ENCODE assay signal across 8 mouse cellular contexts in the genomic region with DNA sequence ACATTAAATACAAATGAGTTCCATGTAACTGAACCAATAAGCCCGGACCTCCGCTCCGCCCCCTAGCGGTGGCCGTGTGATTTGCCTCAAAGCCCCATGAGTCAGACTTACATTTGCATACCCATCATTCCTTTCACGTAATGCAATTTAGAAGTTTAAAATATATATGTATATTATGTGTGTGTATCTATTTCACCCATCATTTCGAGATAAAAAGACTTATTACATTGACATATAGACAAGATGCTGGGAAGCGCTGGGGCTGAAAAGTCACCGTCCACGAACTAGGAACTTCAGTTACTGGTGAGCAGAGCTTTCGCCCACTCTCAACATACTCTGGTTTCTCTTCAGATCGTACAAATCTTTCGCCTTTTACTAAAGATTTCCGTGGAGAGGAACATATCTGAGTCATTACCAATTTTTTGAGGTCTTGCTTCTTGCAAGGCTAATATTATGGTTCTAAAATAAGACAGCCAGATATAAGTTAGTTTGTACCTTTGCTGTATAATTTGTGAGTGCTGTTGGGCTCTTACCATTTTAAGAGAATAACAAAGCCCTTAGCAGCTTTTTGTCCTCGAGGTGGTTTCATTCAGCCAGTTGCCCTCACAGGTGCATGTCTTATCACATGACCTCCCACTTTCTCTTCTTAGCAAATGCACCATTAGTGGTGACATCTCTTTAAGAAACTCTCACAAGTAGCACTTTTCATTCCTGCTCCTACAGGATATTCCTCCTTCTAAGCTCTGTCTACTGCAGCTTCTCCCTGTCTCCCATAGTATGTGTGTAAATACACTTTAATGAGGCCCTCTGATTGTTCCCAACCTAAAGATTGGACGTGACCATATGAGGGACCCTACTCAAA. TPM values are rescaled to one million over a fixed set of nuclear protein-coding genes. Genes with fewer than 3 reads are reported as not detected.
DNase-seq lines count a peak whose midpoint lies in the region; ATAC-seq and TF ChIP-seq lines count a peak whose summit lies in the region.

No protein-coding gene starts in this region.

- TF ChIP-seq EP300 in MEL (IDR thresholded peaks at IDR 0.05; ENCODE audit: low read depth in 1 of 2, low read length in 2 of 2) = no peak; a peak in 1 of 4 replicates
- no peak for TF ChIP-seq EP300 in lung, postnatal 0 days (IDR thresholded peaks at IDR 0.05)

- peak overlapping the region; percentile 74 for H3K27ac ChIP-seq in MEL (ENCODE audit: control insufficient read depth, low read depth, low read length)
- H3K27ac ChIP-seq in bone marrow, adult 2 months (ENCODE audit: control insufficient read depth, insufficient read depth, low read depth, low read length, poor library complexity) = no peak overlapping the region
- no peak overlapping the region for H3K27ac ChIP-seq in lung, postnatal 0 days (ENCODE audit: low read length)

- peak overlapping the region; percentile 56 for H3K9ac ChIP-seq in MEL (ENCODE audit: control insufficient read depth, low read depth, low read length, poor library complexity, severe bottlenecking)
- no peak overlapping the region for H3K9ac ChIP-seq in lung, postnatal 0 days (replicated peaks; ENCODE audit: low read depth)

- no peak for TF ChIP-seq RAD21 in MEL (IDR thresholded peaks at IDR 0.05; ENCODE audit: low read depth, low read length)

- no peaks in the 10 kb centered on the region for H3K27me3 ChIP-seq in MEL (ENCODE audit: control insufficient read depth in 1 of 2, insufficient read depth in 2 of 2, low read length in 2 of 2)
- H3K27me3 ChIP-seq in lung, postnatal 0 days (replicated peaks; ENCODE audit: insufficient read depth, low read length) = no peaks in the 10 kb centered on the region

- DNase-seq in layer of hippocampus, adult 9-11 months = peak; percentile 39
- DNase-seq in layer of hippocampus, adult 9-10 months (ENCODE audit: low spot score) = no peak
- peak; percentile 96 for DNase-seq in MEL (ENCODE audit: low read depth, low spot score)
- peak; percentile 90 for DNase-seq in induced T-regulatory cell, adult 2 months (ENCODE audit: low read depth)
- peak; percentile 48 for DNase-seq in lung, postnatal 0 days (ENCODE audit: low spot score)
- peak; percentile 77 to 92 for DNase-seq in spleen, postnatal 4 days (ENCODE audit: low spot score in 2 of 2)
- no peak for DNase-seq in urinary bladder, adult 18-20 months (ENCODE audit: low spot score in 2 of 2)

- no peak overlapping the region for H3K4me2 ChIP-seq in lung, postnatal 0 days (replicated peaks; ENCODE audit: low read depth, low read length)

- H3K79me2 ChIP-seq in MEL (ENCODE audit: control insufficient read depth, insufficient read depth, low read length, poor library complexity) = no peaks in the 10 kb centered on the region

- H3K36me3 ChIP-seq in MEL (ENCODE audit: control insufficient read depth in 1 of 2, insufficient read depth in 2 of 2, low read length in 2 of 2) = no peaks in the 10 kb centered on the region; a peak in 1 of 4 replicates
- no peaks in the 10 kb centered on the region for H3K36me3 ChIP-seq in lung, postnatal 0 days (ENCODE audit: insufficient read depth, low read length)

- 22% methylated on average over 16 of the region's 16 CpGs for WGBS in bone marrow, adult 2 months
- 16% methylated on average over 16 of the region's 16 CpGs for WGBS in lung, postnatal 0 days

- peak; percentile 85 to 93 (median 91) for TF ChIP-seq CTCF in MEL (IDR thresholded peaks at IDR 0.05 in 2 of 3, conservative IDR thresholded peaks at IDR 0.05 in 1 of 3; ENCODE audit: control insufficient read depth in 1 of 3, insufficient read depth in 1 of 3, low read depth in 2 of 3, low read length in 3 of 3, poor library complexity in 1 of 3, severe bottlenecking in 1 of 3)
- TF ChIP-seq CTCF in bone marrow, adult 2 months (IDR thresholded peaks at IDR 0.05; ENCODE audit: control insufficient read depth, insufficient read depth, low read length) = peak; percentile 75
- peak; percentile 72 for TF ChIP-seq CTCF in lung, postnatal 0 days (IDR thresholded peaks at IDR 0.05)

- peak; percentile 56 to 100 for TF ChIP-seq POLR2A in MEL (IDR thresholded peaks at IDR 0.05; ENCODE audit: control insufficient read depth in 1 of 2, insufficient read depth in 1 of 2, low read depth in 1 of 2, low read length in 2 of 2, poor library complexity in 1 of 2)
- peak; percentile 9; the same call in 1 of the 2 replicates for TF ChIP-seq POLR2A in bone marrow, adult 2 months (IDR thresholded peaks at IDR 0.05; ENCODE audit: borderline replicate concordance, control insufficient read depth, low read depth, low read length)

- no peaks in the 10 kb centered on the region for H3K9me3 ChIP-seq in MEL (replicated peaks; ENCODE audit: insufficient read depth, low read length)
- no peaks in the 10 kb centered on the region for H3K9me3 ChIP-seq in lung, postnatal 0 days (ENCODE audit: low read length)

- ATAC-seq in lung, postnatal 0 days = no peak

- H3K4me3 ChIP-seq in MEL (ENCODE audit: control insufficient read depth in 1 of 2, insufficient read depth in 1 of 2, low read depth in 2 of 2, low read length in 2 of 2) = no peak overlapping the region
- H3K4me3 ChIP-seq in bone marrow, adult 2 months (replicated peaks; ENCODE audit: control insufficient read depth, low read depth, low read length) = no peak overlapping the region
- H3K4me3 ChIP-seq in lung, postnatal 0 days (ENCODE audit: low read depth, low read length) = no peak overlapping the region

- peaks cover 0 to 9% of the 10 kb centered on the region in 2 experiments; a peak in 1 of 4 replicates for H3K4me1 ChIP-seq in MEL (ENCODE audit: control insufficient read depth in 1 of 2, insufficient read depth in 2 of 2, low read length in 2 of 2)
- no peaks in the 10 kb centered on the region; the same call in 1 of the 2 replicates for H3K4me1 ChIP-seq in bone marrow, adult 2 months (ENCODE audit: control insufficient read depth, insufficient read depth, low read length)
- no peaks in the 10 kb centered on the region for H3K4me1 ChIP-seq in lung, postnatal 0 days (ENCODE audit: insufficient read depth, low read depth, low read length)

TF ChIP-seq in MEL, 35 proteins besides CTCF, POLR2A, EP300 and RAD21:
- peak; percentile 23; the same call in 1 of the 2 replicates for TF ChIP-seq GATA1 (IDR thresholded peaks at IDR 0.05; ENCODE audit: low read depth, low read length)
- no peak for TF ChIP-seq E2F4 (IDR thresholded peaks at IDR 0.05; ENCODE audit: borderline replicate concordance, low read depth, low read length)
- peak; percentile 100 for TF ChIP-seq POLR2AphosphoS2 (IDR thresholded peaks at IDR 0.05; ENCODE audit: low read length)
- TF ChIP-seq HCFC1 (IDR thresholded peaks at IDR 0.05; ENCODE audit: low read depth, low read length) = peak; percentile 84
- TF ChIP-seq USF2 (IDR thresholded peaks at IDR 0.05; ENCODE audit: borderline replicate concordance in 1 of 2, insufficient read depth in 1 of 2, low read depth in 1 of 2, low read length in 2 of 2) = no peak
- TF ChIP-seq SMC3 (IDR thresholded peaks at IDR 0.05; ENCODE audit: low read depth, low read length) = peak; percentile 22
- TF ChIP-seq ZKSCAN1 (IDR thresholded peaks at IDR 0.05; ENCODE audit: low read depth, low read length) = no peak
- no peak for TF ChIP-seq ZNF384 (IDR thresholded peaks at IDR 0.05; ENCODE audit: low read depth, low read length)
- peak; percentile 87 for TF ChIP-seq NELFE (IDR thresholded peaks at IDR 0.05; ENCODE audit: low read depth, low read length)
- no peak for TF ChIP-seq CHD1 (IDR thresholded peaks at IDR 0.05; ENCODE audit: low read depth, low read length)
- peak; percentile 100 for TF ChIP-seq ZMIZ1 (IDR thresholded peaks at IDR 0.05; ENCODE audit: low read depth, low read length)
- TF ChIP-seq ETS1 (IDR thresholded peaks at IDR 0.05; ENCODE audit: low read depth, low read length) = peak; percentile 96
- peak; percentile 64; the same call in 1 of the 2 replicates for TF ChIP-seq SIN3A (IDR thresholded peaks at IDR 0.05; ENCODE audit: low read length)
- peak; percentile 100 for TF ChIP-seq TBP (IDR thresholded peaks at IDR 0.05; ENCODE audit: low read depth, low read length)
- peak; percentile 99; the same call in 1 of the 2 replicates for TF ChIP-seq POLR2AphosphoS5 (IDR thresholded peaks at IDR 0.05; ENCODE audit: borderline replicate concordance, low read depth, low read length)
- TF ChIP-seq USF1 (IDR thresholded peaks at IDR 0.05; ENCODE audit: low read depth, low read length) = peak; percentile 72
- TF ChIP-seq JUND (IDR thresholded peaks at IDR 0.05; ENCODE audit: low read depth, low read length) = peak; percentile 96
- 0 out of 2 replicates have a peak, but pooled peaks have one; percentile 37 for TF ChIP-seq MYB (IDR thresholded peaks at IDR 0.05; ENCODE audit: low read depth, low read length)

RNA-seq across cellular contexts. Expression of a gene that starts 25.6 kb away (rescaled TPM):
- total RNA-seq in MEL (2012; rRNA removed) = 0.36 and 0.39 TPM in 2 replicates
- 1 to 10 TPM in 1 of 2 experiments, not detected in 1; 1.0 TPM for polyA plus RNA-seq in MEL (2012; ENCODE audit: insufficient read depth in 1 of 2, insufficient read length in 2 of 2, low read depth in 1 of 2, low replicate concordance in 2 of 2, missing spikeins in 1 of 2)
- 0.43 and 1.4 TPM in 2 replicates for polyA plus RNA-seq in bone marrow, adult 2 months (2011; ENCODE audit: insufficient read depth, insufficient read length, low replicate concordance, missing spikeins)
- 2.4 and 3.5 TPM in 2 replicates for polyA plus RNA-seq in lung, postnatal 0 days (2015; fragmentation: Nextera tagmentation; extraction: Ambion mirVana)

Comparison
In these comparisons a context has a peak if more than half of its experiments do, and no peak if none do; other contexts are left out.
1. DNase-seq: peak in layer of hippocampus, adult 9-11 months (single experiment), MEL (single experiment), induced T-regulatory cell, adult 2 months (single experiment), lung, postnatal 0 days (single experiment) and spleen, postnatal 4 days (2 of 2); none in layer of hippocampus, adult 9-10 months (single experiment) and urinary bladder, adult 18-20 months (0 of 2).
2. Peak in every context shown above with its lines, with median percentiles within 50 percentile points of each other: CTCF ChIP-seq.